Mouse (Mus musculus): ENCODE measurements around the gene Gm6408. TPM values are rescaled to one million over a fixed set of nuclear protein-coding genes. Genes with fewer than 3 reads are reported as not detected.
"Not testable (repeated sequence)": the region's sequence is repeated elsewhere in the genome, so short reads cannot be mapped to it uniquely, and the experiment has no call there.

Gene Gm6408
- total RNA-seq (2021) = not detected

- intact Hi-C loops (cut with DNase I); DNase-seq (ENCODE audit: low spot score in 2 of 2): not testable (repeated sequence)
Observed at GRCm38 (mm10) chr5:146481665-146482064, at the start of gene Gm6408. Gene Gm6408, plus strand, starts transcription at chr5:146481965.

GRCm38 (mm10) chr5:146432476-146432875 lies 49.3 kb upstream of the Gm6408 start:
- intact Hi-C loops (cut with DNase I) = no loop called here
- no peak for DNase-seq (ENCODE audit: low spot score in 2 of 2)

- intact Hi-C loops (cut with DNase I) = no loop called here
- DNase-seq (ENCODE audit: low spot score in 2 of 2) = no peak
Observed at GRCm38 (mm10) chr5:146435316-146435715, 46.4 kb upstream of the Gm6408 start.

GRCm38 (mm10) chr5:146436796-146437195 lies 45.0 kb upstream of the Gm6408 start:
- no peak for DNase-seq (ENCODE audit: low spot score in 2 of 2)
- intact Hi-C loops (cut with DNase I) = no loop called here

GRCm38 (mm10) chr5:146439152-146439781 lies 42.5 kb upstream of the Gm6408 start:
- DNase-seq (ENCODE audit: low spot score in 2 of 2) = no peak
- intact Hi-C loops (cut with DNase I) = no loop called here

- intact Hi-C loops (cut with DNase I) = no loop called here
- DNase-seq (ENCODE audit: low spot score in 2 of 2) = no peak
Observed at GRCm38 (mm10) chr5:146440273-146440672, 41.5 kb upstream of the Gm6408 start.

- DNase-seq (ENCODE audit: low spot score in 2 of 2) = no peak
- intact Hi-C loops (cut with DNase I) = no loop called here
Observed at GRCm38 (mm10) chr5:146442767-146443166, 39.0 kb upstream of the Gm6408 start.

GRCm38 (mm10) chr5:146446633-146447032 lies 35.1 kb upstream of the Gm6408 start:
- no peak for DNase-seq (ENCODE audit: low spot score in 2 of 2)
- intact Hi-C loops (cut with DNase I) = no loop called here

- intact Hi-C loops (cut with DNase I) = loop anchor here (2.0 kb wide), 1 partner anchor 113 kb away; no protein-coding TSS in a partner anchor
- DNase-seq (ENCODE audit: low spot score in 2 of 2) = no peak
Observed at GRCm38 (mm10) chr5:146451592-146452254, 30.0 kb upstream of the Gm6408 start.

- intact Hi-C loops (cut with DNase I) = loop anchor here (2.0 kb wide), 1 partner anchor 115 kb away; no protein-coding TSS in a partner anchor
- peak; percentile 21 to 73 for DNase-seq (ENCODE audit: low spot score in 2 of 2)
Observed at GRCm38 (mm10) chr5:146453556-146453955, 28.2 kb upstream of the Gm6408 start.

- intact Hi-C loops (cut with DNase I) = no loop called here
Observed at GRCm38 (mm10) chr5:146461612-146462011, 20.2 kb upstream of the Gm6408 start.

GRCm38 (mm10) chr5:146466663-146467062 lies 15.1 kb upstream of the Gm6408 start:
- peak in 1 of 2 experiments; percentile 57 for DNase-seq (ENCODE audit: low spot score in 2 of 2)
- intact Hi-C loops (cut with DNase I) = no loop called here

More at GRCm38 (mm10) chr5:146461612-146462011, 20.2 kb upstream of the Gm6408 start:
- no peak for DNase-seq (ENCODE audit: low spot score in 2 of 2)

GRCm38 (mm10) chr5:146468311-146468710 lies 13.5 kb upstream of the Gm6408 start:
- intact Hi-C loops (cut with DNase I) = no loop called here
- DNase-seq (ENCODE audit: low spot score in 2 of 2) = no peak

- no peak for DNase-seq (ENCODE audit: low spot score in 2 of 2)
- intact Hi-C loops (cut with DNase I) = loop anchor here (5.0 to 10.0 kb wide), 3 partner anchors 86 to 284 kb away; partner anchors contain the start of genes 1700001J03Rik and Wasf3
Observed at GRCm38 (mm10) chr5:146470821-146471220, 10.9 kb upstream of the Gm6408 start.

- no peak for DNase-seq (ENCODE audit: low spot score in 2 of 2)
- intact Hi-C loops (cut with DNase I) = loop anchor here (5.0 to 10.0 kb wide), 3 partner anchors 87 to 284 kb away; partner anchors contain the start of genes 1700001J03Rik and Wasf3
Observed at GRCm38 (mm10) chr5:146471311-146471710, 10.5 kb upstream of the Gm6408 start.

- intact Hi-C loops (cut with DNase I) = loop anchor here (5.0 to 10.0 kb wide), 3 partner anchors 87 to 285 kb away; partner anchors contain the start of genes 1700001J03Rik and Wasf3
- DNase-seq (ENCODE audit: low spot score in 2 of 2) = no peak
Observed at GRCm38 (mm10) chr5:146471821-146472220, 9.9 kb upstream of the Gm6408 start.

- intact Hi-C loops (cut with DNase I) = loop anchor here (10.0 kb wide), 1 partner anchor 95 kb away; the partner anchor contains the start of gene Wasf3
- peak; percentile 48 to 65 for DNase-seq (ENCODE audit: low spot score in 2 of 2)
Observed at GRCm38 (mm10) chr5:146479564-146479963, 2.2 kb upstream of the Gm6408 start.

GRCm38 (mm10) chr5:146488959-146489358 lies 7.2 kb downstream of the Gm6408 start:
- DNase-seq (ENCODE audit: low spot score in 2 of 2) = peak in 1 of 2 experiments; percentile 39
- intact Hi-C loops (cut with DNase I) = not testable (repeated sequence)

GRCm38 (mm10) chr5:146491063-146491462 lies 9.3 kb downstream of the Gm6408 start, which contains the start of gene Gm6370:
Gene Gm6370, plus strand, starts transcription at chr5:146491363.
- intact Hi-C loops (cut with DNase I); DNase-seq (ENCODE audit: low spot score in 2 of 2): not testable (repeated sequence)

- intact Hi-C loops (cut with DNase I) = not testable (repeated sequence)
Observed at GRCm38 (mm10) chr5:146502099-146502498, 20.3 kb downstream of the Gm6408 start, which contains the start of gene 4930449I24Rik. Gene 4930449I24Rik, plus strand, starts transcription at chr5:146502399.

More at GRCm38 (mm10) chr5:146502099-146502498, 20.3 kb downstream of the Gm6408 start, which contains the start of gene 4930449I24Rik:
- DNase-seq (ENCODE audit: low spot score in 2 of 2) = not testable (repeated sequence)
